Mouse (Mus musculus): ENCODE results near the gene Zfp354b. TPM values are rescaled to one million over a fixed set of nuclear protein-coding genes. Genes with fewer than 3 reads are reported as not detected.
A peak's percentile ranks its signal among the peaks of the same experiment; 100 is the strongest.

Gene Zfp354b
- polyA plus RNA-seq (2012; fragmentation: generic; extraction: Trizol): 0.11 TPM
- long read RNA-seq, experiment 1: 0 reads
- long read RNA-seq, experiment 2, partial matches to known transcripts: 0 of 1 reads
- long read RNA-seq, experiment 2, other reads (novel, unspliced or antisense): 1 of 1 reads

GRCm38 (mm10) chr11:50931451-50931866 lies at the start of gene Zfp354b:
Gene Zfp354b (minus strand): TSS chr11:50931633.
- Histone ChIP-seq H3K36me3 (ENCODE audit: control insufficient read depth, insufficient read depth) (no peaks in the 10 kb centered on the region), H3K79me3 (ENCODE audit: low read depth) (no peaks in the 10 kb centered on the region), H3K4me3 (ENCODE audit: insufficient read depth, poor library complexity, severe bottlenecking) (no peak within 1 kb of the TSS), H3ac (ENCODE audit: control insufficient read depth, insufficient read length, low read depth) (peak within 1 kb of the TSS; percentile 63), H3K27me3 (ENCODE audit: control insufficient read depth, insufficient read depth, insufficient read length) (peaks cover 13% of the 10 kb centered on the region), H3K79me2 (ENCODE audit: control insufficient read depth, insufficient read depth) (no peaks in the 10 kb centered on the region)
- TF ChIP-seq MYOG (IDR thresholded peaks at IDR 0.05; ENCODE audit: control insufficient read depth, extremely low read depth, insufficient read length): no peak
- TF ChIP-seq USF1 (IDR thresholded peaks at IDR 0.05; ENCODE audit: low read depth): no peak
- no peak for TF ChIP-seq CTCF (IDR thresholded peaks at IDR 0.05; ENCODE audit: control insufficient read depth, insufficient read depth, insufficient read length)

GRCm38 (mm10) chr11:50977216-50977615 lies 45.8 kb upstream of the Zfp354b start:
- Histone ChIP-seq H3K27me3 (ENCODE audit: control insufficient read depth, insufficient read depth, insufficient read length) (peaks cover 8% of the 10 kb centered on the region), H3ac (ENCODE audit: control insufficient read depth, insufficient read length, low read depth) (no peak overlapping the region), H3K36me3 (ENCODE audit: control insufficient read depth, insufficient read depth) (no peaks in the 10 kb centered on the region), H3K79me3 (ENCODE audit: low read depth) (no peaks in the 10 kb centered on the region), H3K79me2 (ENCODE audit: control insufficient read depth, insufficient read depth) (no peaks in the 10 kb centered on the region), H3K4me3 (ENCODE audit: insufficient read depth, poor library complexity, severe bottlenecking) (no peak overlapping the region)
- no peak for TF ChIP-seq USF1 (IDR thresholded peaks at IDR 0.05; ENCODE audit: low read depth)
- no peak for TF ChIP-seq CTCF (IDR thresholded peaks at IDR 0.05; ENCODE audit: control insufficient read depth, insufficient read depth, insufficient read length)
- TF ChIP-seq MYOD1 (IDR thresholded peaks at IDR 0.05; ENCODE audit: control insufficient read depth, insufficient read length, low read depth): no peak
- TF ChIP-seq MYOG (IDR thresholded peaks at IDR 0.05; ENCODE audit: control insufficient read depth, extremely low read depth, insufficient read length): no peak
- no peak for TF ChIP-seq FOSL1 (IDR thresholded peaks at IDR 0.05; ENCODE audit: insufficient read depth, low read length, poor library complexity, severe bottlenecking)
- no peak for TF ChIP-seq CEBPB (IDR thresholded peaks at IDR 0.05; ENCODE audit: low read depth)
- TF ChIP-seq MAX (IDR thresholded peaks at IDR 0.05): no peak

- no peak for TF ChIP-seq MYOD1 (IDR thresholded peaks at IDR 0.05; ENCODE audit: control insufficient read depth, insufficient read length, low read depth)
- TF ChIP-seq MAX (IDR thresholded peaks at IDR 0.05): no peak
- TF ChIP-seq USF1 (IDR thresholded peaks at IDR 0.05; ENCODE audit: low read depth): no peak
- no peak for TF ChIP-seq CEBPB (IDR thresholded peaks at IDR 0.05; ENCODE audit: low read depth)
- TF ChIP-seq FOSL1 (IDR thresholded peaks at IDR 0.05; ENCODE audit: insufficient read depth, low read length, poor library complexity, severe bottlenecking): no peak
- TF ChIP-seq CTCF (IDR thresholded peaks at IDR 0.05; ENCODE audit: control insufficient read depth, insufficient read depth, insufficient read length): no peak
- TF ChIP-seq MYOG (IDR thresholded peaks at IDR 0.05; ENCODE audit: control insufficient read depth, extremely low read depth, insufficient read length): no peak
- H3K36me3 ChIP-seq (ENCODE audit: control insufficient read depth, insufficient read depth): no peaks in the 10 kb centered on the region
- H3K4me3 ChIP-seq (ENCODE audit: insufficient read depth, poor library complexity, severe bottlenecking): no peak within 1 kb of the TSS
- no peaks in the 10 kb centered on the region for H3K79me2 ChIP-seq (ENCODE audit: control insufficient read depth, insufficient read depth)
- no peaks in the 10 kb centered on the region for H3K79me3 ChIP-seq (ENCODE audit: low read depth)
- H3K27me3 ChIP-seq (ENCODE audit: control insufficient read depth, insufficient read depth, insufficient read length): peaks cover 14% of the 10 kb centered on the region
- no peak within 1 kb of the TSS for H3ac ChIP-seq (ENCODE audit: control insufficient read depth, insufficient read length, low read depth)
Observed at GRCm38 (mm10) chr11:50966230-50966629, 34.8 kb upstream of the Zfp354b start, which contains the start of gene Olfr1378. Gene Olfr1378 (plus strand): TSS chr11:50966530.

- no peaks in the 10 kb centered on the region for H3K36me3 ChIP-seq (ENCODE audit: control insufficient read depth, insufficient read depth)
- no peak for TF ChIP-seq MYOD1 (IDR thresholded peaks at IDR 0.05; ENCODE audit: control insufficient read depth, insufficient read length, low read depth)
- no peak for TF ChIP-seq MAX (IDR thresholded peaks at IDR 0.05)
- no peak for TF ChIP-seq CEBPB (IDR thresholded peaks at IDR 0.05; ENCODE audit: low read depth)
- TF ChIP-seq USF1 (IDR thresholded peaks at IDR 0.05; ENCODE audit: low read depth): no peak
- H3ac ChIP-seq (ENCODE audit: control insufficient read depth, insufficient read length, low read depth): no peak overlapping the region
- H3K4me3 ChIP-seq (ENCODE audit: insufficient read depth, poor library complexity, severe bottlenecking): no peak overlapping the region
- H3K79me3 ChIP-seq (ENCODE audit: low read depth): no peaks in the 10 kb centered on the region
- H3K27me3 ChIP-seq (ENCODE audit: control insufficient read depth, insufficient read depth, insufficient read length): peaks cover 14% of the 10 kb centered on the region
- H3K79me2 ChIP-seq (ENCODE audit: control insufficient read depth, insufficient read depth): no peaks in the 10 kb centered on the region
Observed at GRCm38 (mm10) chr11:50964886-50965285, 33.5 kb upstream of the Zfp354b start.

- Histone ChIP-seq H3K36me3 (ENCODE audit: control insufficient read depth, insufficient read depth) (no peaks in the 10 kb centered on the region), H3ac (ENCODE audit: control insufficient read depth, insufficient read length, low read depth) (no peak within 1 kb of the TSS), H3K79me2 (ENCODE audit: control insufficient read depth, insufficient read depth) (no peaks in the 10 kb centered on the region), H3K4me3 (ENCODE audit: insufficient read depth, poor library complexity, severe bottlenecking) (no peak within 1 kb of the TSS), H3K27me3 (ENCODE audit: control insufficient read depth, insufficient read depth, insufficient read length) (peaks cover 11% of the 10 kb centered on the region), H3K79me3 (ENCODE audit: low read depth) (no peaks in the 10 kb centered on the region)
- no peak for TF ChIP-seq FOSL1 (IDR thresholded peaks at IDR 0.05; ENCODE audit: insufficient read depth, low read length, poor library complexity, severe bottlenecking)
- no peak for TF ChIP-seq MYOD1 (IDR thresholded peaks at IDR 0.05; ENCODE audit: control insufficient read depth, insufficient read length, low read depth)
- TF ChIP-seq CTCF (IDR thresholded peaks at IDR 0.05; ENCODE audit: control insufficient read depth, insufficient read depth, insufficient read length): no peak
- TF ChIP-seq USF1 (IDR thresholded peaks at IDR 0.05; ENCODE audit: low read depth): no peak
- no peak for TF ChIP-seq MAX (IDR thresholded peaks at IDR 0.05)
- TF ChIP-seq MYOG (IDR thresholded peaks at IDR 0.05; ENCODE audit: control insufficient read depth, extremely low read depth, insufficient read length): no peak
- TF ChIP-seq CEBPB (IDR thresholded peaks at IDR 0.05; ENCODE audit: low read depth): no peak
Observed at GRCm38 (mm10) chr11:50953665-50954064, 22.2 kb upstream of the Zfp354b start, which contains the start of gene Prop1. Gene Prop1 (minus strand): TSS chr11:50953765.

GRCm38 (mm10) chr11:50952290-50952689 lies 20.9 kb upstream of the Zfp354b start:
- Histone ChIP-seq H3K79me3 (ENCODE audit: low read depth) (no peaks in the 10 kb centered on the region), H3K4me3 (ENCODE audit: insufficient read depth, poor library complexity, severe bottlenecking) (no peak overlapping the region), H3K36me3 (ENCODE audit: control insufficient read depth, insufficient read depth) (no peaks in the 10 kb centered on the region), H3K27me3 (ENCODE audit: control insufficient read depth, insufficient read depth, insufficient read length) (peaks cover 11% of the 10 kb centered on the region), H3K79me2 (ENCODE audit: control insufficient read depth, insufficient read depth) (no peaks in the 10 kb centered on the region), H3ac (ENCODE audit: control insufficient read depth, insufficient read length, low read depth) (no peak overlapping the region)
- TF ChIP-seq CEBPB (IDR thresholded peaks at IDR 0.05; ENCODE audit: low read depth) (no peak), USF1 (IDR thresholded peaks at IDR 0.05; ENCODE audit: low read depth) (no peak)

Data from C2C12 (cell line).